Mouse (Mus musculus) urinary bladder, adult 18-20 months (tissue): ENCODE results near the gene Alg14.

Source experiments
- DNase-seq, 2 experiments: peaks; one replicate each; pipeline ENCODE4 v3.0.0; 2022; ENCODE audit warnings: low spot score in 2 of 2, mixed read lengths in 2 of 2

Alg14 gene

GRCm38 (mm10) chr3:121336234-121336890, 44.8 kb downstream of the Alg14 start:
- DNase-seq: no peak

- DNase-seq: no peak
Measured at GRCm38 (mm10) chr3:121338687-121339086, 47.1 kb downstream of the Alg14 start.

- no peak for DNase-seq
Measured at GRCm38 (mm10) chr3:121340321-121340761, 48.8 kb downstream of the Alg14 start.

GRCm38 (mm10) chr3:121343224-121343623, 51.7 kb downstream of the Alg14 start:
- no peak for DNase-seq

GRCm38 (mm10) chr3:121344056-121344945, 52.7 kb downstream of the Alg14 start:
- DNase-seq: no peak

GRCm38 (mm10) chr3:121344951-121345642, 53.5 kb downstream of the Alg14 start:
- DNase-seq: no peak

- no peak for DNase-seq
Measured at GRCm38 (mm10) chr3:121345643-121346000, 54.0 kb downstream of the Alg14 start.

DNA sequence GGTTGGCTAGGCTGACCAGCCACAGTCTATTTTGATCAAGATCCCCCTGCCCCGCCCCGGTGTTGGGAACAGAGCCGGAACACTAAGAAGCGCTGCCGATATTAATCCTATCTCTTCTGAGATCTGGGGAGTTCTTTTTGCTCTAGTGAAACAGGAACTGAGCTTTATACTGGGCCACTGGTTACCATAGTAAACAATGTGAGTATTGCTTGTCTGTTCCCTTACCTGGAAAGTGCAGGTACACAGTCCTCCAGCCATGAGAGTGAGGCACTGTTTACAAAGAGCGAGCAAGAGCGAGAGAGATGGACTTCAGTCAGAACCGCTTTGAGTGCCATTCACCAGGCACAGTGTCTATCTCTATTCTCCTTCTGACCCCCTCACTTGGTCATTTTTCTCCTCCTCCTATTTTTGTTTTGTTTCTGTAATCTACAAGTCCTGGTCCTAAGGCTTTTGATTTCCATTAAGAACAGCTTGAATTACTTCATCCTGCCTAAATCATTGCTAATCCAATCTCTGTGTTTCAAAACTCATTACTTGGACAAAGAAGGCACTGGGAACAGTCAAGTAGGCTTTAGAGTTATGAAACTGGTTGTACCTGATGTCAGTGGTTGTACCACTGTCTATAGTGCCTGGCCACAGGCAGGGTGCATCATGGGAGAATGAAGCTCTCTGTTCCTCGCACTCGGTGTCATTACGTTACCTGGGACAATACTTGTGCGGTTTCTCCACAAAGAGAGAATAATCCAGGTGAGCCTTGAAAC, 55.1 kb downstream of the Alg14 start:
- DNase-seq: no peak

GRCm38 (mm10) chr3:121348792-121349191, 57.2 kb downstream of the Alg14 start:
- DNase-seq: no peak

- no peak for DNase-seq
Measured at GRCm38 (mm10) chr3:121349334-121350169, 58.0 kb downstream of the Alg14 start.

GRCm38 (mm10) chr3:121351257-121351656, 59.7 kb downstream of the Alg14 start:
- DNase-seq: no peak

DNA sequence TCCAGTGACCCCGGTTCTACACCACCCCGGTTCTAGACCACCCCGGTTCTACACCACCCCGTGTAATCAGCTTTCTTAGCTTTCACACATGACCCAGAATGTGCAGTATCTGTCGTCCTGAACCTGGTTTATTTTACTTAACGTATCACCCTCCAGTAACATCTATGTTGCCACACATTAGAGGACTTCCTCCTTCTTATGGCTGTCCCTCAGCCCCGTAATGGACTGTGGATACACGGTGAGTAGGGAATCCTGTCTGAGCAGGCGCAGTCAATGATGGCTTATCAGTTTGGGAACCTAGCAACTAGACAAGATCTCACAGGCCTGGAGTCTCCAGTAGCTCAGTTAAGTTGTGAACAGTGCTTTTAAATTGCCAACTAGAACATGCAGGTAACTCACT, 62.7 kb downstream of the Alg14 start:
- DNase-seq: peak in 1 of 2 experiments; percentile 45

- DNase-seq: no peak
Measured at GRCm38 (mm10) chr3:121354861-121355470, 63.4 kb downstream of the Alg14 start.

GRCm38 (mm10) chr3:121355569-121355968, 64.0 kb downstream of the Alg14 start:
- DNase-seq: no peak

DNA sequence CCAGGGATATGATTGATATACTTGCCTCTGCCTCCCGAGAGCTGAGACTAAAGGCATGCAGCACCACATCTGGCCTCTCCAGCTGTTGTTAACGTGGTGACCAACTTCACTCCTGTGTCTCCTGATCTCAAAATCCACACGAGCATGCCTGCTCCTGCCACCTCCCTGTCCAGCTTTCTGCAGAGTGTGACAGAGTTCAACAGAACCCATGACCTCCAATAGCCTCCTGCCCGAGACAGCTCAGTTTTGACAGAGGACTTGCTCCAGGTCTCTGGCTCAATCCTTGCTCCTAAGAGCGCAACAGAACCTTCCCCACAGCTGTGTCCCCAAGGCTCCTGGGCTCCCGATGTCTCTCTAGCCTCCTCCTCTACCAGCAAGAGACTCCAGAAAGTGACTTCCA, 64.5 kb downstream of the Alg14 start:
- no peak for DNase-seq

DNA sequence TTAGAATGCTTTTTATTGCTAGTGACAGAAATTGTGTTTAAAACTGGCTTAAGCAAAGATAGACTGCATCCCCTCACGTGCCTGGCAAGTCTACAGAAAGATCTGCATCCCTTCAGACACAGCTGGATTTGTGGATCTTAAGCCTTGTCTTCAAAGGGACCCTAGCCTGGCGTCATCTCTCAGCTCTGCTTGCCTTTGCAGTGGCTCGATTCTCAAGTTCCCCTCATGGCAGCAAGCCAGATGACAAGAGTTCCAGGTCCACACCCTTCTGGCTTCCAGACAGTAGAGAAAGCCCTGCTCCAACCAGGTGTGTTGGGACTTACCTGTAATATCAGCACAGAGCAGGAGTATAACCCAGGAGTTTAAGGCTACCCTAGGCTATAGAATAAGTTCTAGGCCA, 65.5 kb downstream of the Alg14 start:
- DNase-seq: no peak

- no peak for DNase-seq
Measured at GRCm38 (mm10) chr3:121358285-121358684, 66.7 kb downstream of the Alg14 start.

DNA sequence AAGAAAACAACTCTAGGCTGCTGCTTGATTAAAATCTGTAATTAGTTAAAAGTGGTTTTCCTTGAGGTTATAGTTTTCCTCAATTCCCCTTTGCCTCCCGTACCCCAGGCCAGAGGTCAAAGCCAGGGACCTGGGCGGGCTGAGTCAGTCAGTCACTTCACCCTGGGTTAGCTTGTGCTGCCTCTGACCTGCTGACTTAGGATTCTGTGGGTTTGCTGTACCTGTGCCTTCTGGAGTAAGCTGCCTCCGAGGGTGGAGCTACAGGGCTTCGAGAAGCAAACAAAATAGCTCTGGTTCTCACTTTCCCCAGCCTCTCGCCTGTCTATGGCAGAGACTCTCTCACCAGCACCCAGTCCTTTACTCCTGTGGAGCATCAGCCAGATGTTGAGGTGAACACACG, 67.3 kb downstream of the Alg14 start:
- DNase-seq: no peak

DNA sequence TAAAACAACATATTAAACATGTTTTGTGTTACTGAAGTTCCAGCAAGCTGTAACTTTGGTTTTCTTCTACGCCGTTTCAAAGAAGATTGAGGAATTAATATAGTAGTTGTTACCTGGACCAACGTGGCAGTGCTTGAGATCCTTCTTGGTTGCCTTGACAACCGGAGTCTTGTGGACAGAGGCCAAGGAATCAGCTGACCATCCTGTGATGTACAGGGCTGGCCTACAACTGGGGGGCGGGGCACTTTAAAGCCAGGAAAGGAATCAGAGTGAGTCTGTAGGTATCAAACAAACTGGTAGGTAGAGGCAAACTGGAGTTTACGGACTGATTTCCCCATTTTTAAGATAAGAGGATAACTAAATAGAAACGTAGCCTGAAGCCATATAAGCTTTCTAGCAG, 67.7 kb downstream of the Alg14 start:
- no peak for DNase-seq

DNA sequence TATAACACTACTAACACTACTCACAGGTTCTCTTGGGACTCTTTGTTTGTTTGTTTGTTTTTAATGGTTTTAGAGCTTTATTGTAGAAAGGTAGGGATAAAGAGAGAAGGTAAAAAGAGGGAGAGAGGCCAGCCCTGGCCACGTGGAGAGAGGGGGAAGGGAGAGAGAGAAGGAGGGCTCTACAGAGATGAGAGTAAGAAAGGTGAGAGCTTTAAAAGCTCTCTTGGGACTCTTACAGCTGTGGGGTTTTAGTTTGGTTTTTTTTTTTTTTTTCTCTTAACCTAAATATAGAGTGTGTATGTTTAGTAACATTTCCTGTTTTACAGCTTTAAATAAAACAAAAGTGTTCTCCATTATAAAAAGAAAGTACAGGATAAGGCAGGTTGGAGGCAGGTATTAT, 70.4 kb downstream of the Alg14 start:
- no peak for DNase-seq
